Mouse (Mus musculus): ENCODE measurements around the gene Lgmn. TPM values are rescaled to one million over a fixed set of nuclear protein-coding genes. Genes with fewer than 3 reads are reported as not detected.

Lgmn gene
- polyA plus RNA-seq, 1 experiment from 2014 or later, result 47.5 TPM

- Histone ChIP-seq H3K4me3 (replicated peaks) (no peak overlapping the region), H3K4me2 (no peak overlapping the region), H3K27ac (no peak overlapping the region), H3K9ac (0 out of 2 replicates have a peak overlapping the region, but pooled peaks have one; percentile 12), H3K4me1 (0 out of 2 replicates have a peak, but pooled peaks cover 3% of the 10 kb centered on the region), H3K36me3 (replicated peaks) (peaks cover 2% of the 10 kb centered on the region; the same call in 1 of the 2 replicates), H3K27me3 (no peaks in the 10 kb centered on the region), H3K9me3 (no peaks in the 10 kb centered on the region)
- WGBS, result 93% methylated on average over 6 of the region's 6 CpGs
- no peak for ATAC-seq (ENCODE audit: low FRiP score)
Measured at GRCm38 (mm10) chr12:102414686-102415085, 24.9 kb downstream of the Lgmn start.

GRCm38 (mm10) chr12:102413171-102413570, 26.4 kb downstream of the Lgmn start:
- no peak overlapping the region for H3K4me3 ChIP-seq (replicated peaks)
- ATAC-seq (ENCODE audit: low FRiP score), result no peak
- H3K4me1 ChIP-seq, result no peaks in the 10 kb centered on the region
- 93% methylated on average over 13 of the region's 13 CpGs for WGBS
- H3K9me3 ChIP-seq, result no peaks in the 10 kb centered on the region
- H3K4me2 ChIP-seq, result no peak overlapping the region
- peaks cover 2% of the 10 kb centered on the region; the same call in 1 of the 2 replicates for H3K36me3 ChIP-seq (replicated peaks)
- H3K27me3 ChIP-seq, result no peaks in the 10 kb centered on the region
- no peak overlapping the region for H3K27ac ChIP-seq
- H3K9ac ChIP-seq, result no peak overlapping the region

- H3K4me1 ChIP-seq, result peaks cover 10% of the 10 kb centered on the region; the same call in 1 of the 2 replicates
- no peak overlapping the region for H3K27ac ChIP-seq
- no peaks in the 10 kb centered on the region for H3K9me3 ChIP-seq
- H3K9ac ChIP-seq, result no peak overlapping the region
- H3K4me3 ChIP-seq (replicated peaks), result no peak overlapping the region
- H3K27me3 ChIP-seq, result no peaks in the 10 kb centered on the region
- H3K36me3 ChIP-seq (replicated peaks), result peaks cover 16% of the 10 kb centered on the region
- H3K4me2 ChIP-seq, result no peak overlapping the region
- no peak for ATAC-seq (ENCODE audit: low FRiP score)
- 94% methylated on average over 4 of the region's 4 CpGs for WGBS
Measured at GRCm38 (mm10) chr12:102398588-102398987, 41.0 kb downstream of the Lgmn start.

- Histone ChIP-seq H3K4me2 (no peak overlapping the region), H3K4me1 (peaks cover 10% of the 10 kb centered on the region; the same call in 1 of the 2 replicates), H3K27ac (no peak overlapping the region), H3K9ac (no peak overlapping the region), H3K4me3 (replicated peaks) (no peak overlapping the region), H3K9me3 (no peaks in the 10 kb centered on the region), H3K36me3 (replicated peaks) (peaks cover 16% of the 10 kb centered on the region), H3K27me3 (no peaks in the 10 kb centered on the region)
- peak; percentile 41; the same call in 1 of the 2 replicates for ATAC-seq (ENCODE audit: low FRiP score)
- 46% methylated on average over 19 of the region's 19 CpGs for WGBS
Measured at GRCm38 (mm10) chr12:102395998-102396991, 43.3 kb downstream of the Lgmn start.

GRCm38 (mm10) chr12:102395537-102395936, 44.1 kb downstream of the Lgmn start:
- no peak overlapping the region for H3K4me2 ChIP-seq
- peaks cover 10% of the 10 kb centered on the region; the same call in 1 of the 2 replicates for H3K4me1 ChIP-seq
- no peaks in the 10 kb centered on the region for H3K27me3 ChIP-seq
- WGBS, result 72% methylated on average over 9 of the region's 9 CpGs
- no peak overlapping the region for H3K9ac ChIP-seq
- no peak overlapping the region for H3K4me3 ChIP-seq (replicated peaks)
- H3K36me3 ChIP-seq (replicated peaks), result peaks cover 10% of the 10 kb centered on the region
- no peak overlapping the region for H3K27ac ChIP-seq
- no peaks in the 10 kb centered on the region for H3K9me3 ChIP-seq
- no peak for ATAC-seq (ENCODE audit: low FRiP score)

- H3K27me3 ChIP-seq, result no peaks in the 10 kb centered on the region; the same call in 1 of the 2 replicates
- peaks cover 10% of the 10 kb centered on the region for H3K36me3 ChIP-seq (replicated peaks)
- H3K4me3 ChIP-seq (replicated peaks), result no peak overlapping the region
- H3K4me2 ChIP-seq, result no peak overlapping the region
- 95% methylated on average over 7 of the region's 7 CpGs for WGBS
- H3K4me1 ChIP-seq, result peaks cover 10% of the 10 kb centered on the region; the same call in 1 of the 2 replicates
- no peak overlapping the region for H3K9ac ChIP-seq
- no peak for ATAC-seq (ENCODE audit: low FRiP score)
- no peaks in the 10 kb centered on the region for H3K9me3 ChIP-seq
- no peak overlapping the region for H3K27ac ChIP-seq
Measured at GRCm38 (mm10) chr12:102394496-102394895, 45.1 kb downstream of the Lgmn start.

GRCm38 (mm10) chr12:102391982-102392381, 47.6 kb downstream of the Lgmn start:
- Histone ChIP-seq H3K27me3 (peaks cover 13% of the 10 kb centered on the region; the same call in 1 of the 2 replicates), H3K4me3 (replicated peaks) (no peak overlapping the region), H3K4me2 (no peak overlapping the region), H3K27ac (no peak overlapping the region), H3K9ac (no peak overlapping the region), H3K36me3 (replicated peaks) (peaks cover 10% of the 10 kb centered on the region; the same call in 1 of the 2 replicates), H3K9me3 (no peaks in the 10 kb centered on the region), H3K4me1 (peaks cover 9% of the 10 kb centered on the region; the same call in 1 of the 2 replicates)
- ATAC-seq (ENCODE audit: low FRiP score), result no peak
- WGBS, result 67% methylated on average over 4 of the region's 4 CpGs

GRCm38 (mm10) chr12:102391109-102391508, 48.5 kb downstream of the Lgmn start:
- Histone ChIP-seq H3K4me1 (peaks cover 3% of the 10 kb centered on the region; the same call in 1 of the 2 replicates), H3K9me3 (no peaks in the 10 kb centered on the region), H3K9ac (no peak overlapping the region), H3K27me3 (peaks cover 13% of the 10 kb centered on the region; the same call in 1 of the 2 replicates), H3K4me2 (no peak overlapping the region), H3K36me3 (replicated peaks) (peaks cover 10% of the 10 kb centered on the region; the same call in 1 of the 2 replicates), H3K27ac (no peak overlapping the region), H3K4me3 (replicated peaks) (no peak overlapping the region)
- WGBS, result 91% methylated on average over 2 of the region's 2 CpGs
- ATAC-seq (ENCODE audit: low FRiP score), result no peak

- peaks cover 9% of the 10 kb centered on the region; the same call in 1 of the 2 replicates for H3K36me3 ChIP-seq (replicated peaks)
- H3K9ac ChIP-seq, result no peak overlapping the region
- no peak overlapping the region for H3K27ac ChIP-seq
- no peaks in the 10 kb centered on the region for H3K9me3 ChIP-seq
- H3K27me3 ChIP-seq, result peaks cover 13% of the 10 kb centered on the region; the same call in 1 of the 2 replicates
- WGBS, result 39% methylated on average over 8 of the region's 8 CpGs
- ATAC-seq (ENCODE audit: low FRiP score), result no peak
- H3K4me3 ChIP-seq (replicated peaks), result no peak overlapping the region
- peak overlapping the region; percentile 13; the same call in 1 of the 2 replicates for H3K4me2 ChIP-seq
- H3K4me1 ChIP-seq, result no peaks in the 10 kb centered on the region
Measured at GRCm38 (mm10) chr12:102390042-102390441, 49.6 kb downstream of the Lgmn start.

GRCm38 (mm10) chr12:102387219-102387917, 52.2 kb downstream of the Lgmn start:
- WGBS, result 48% methylated on average over 16 of the region's 16 CpGs
- peak; percentile 74 for ATAC-seq (ENCODE audit: low FRiP score)

GRCm38 (mm10) chr12:102384819-102385218, 54.8 kb downstream of the Lgmn start:
- no peak overlapping the region for H3K9ac ChIP-seq
- H3K27ac ChIP-seq, result no peak overlapping the region
- 19% methylated on average over 3 of the region's 3 CpGs for WGBS
- ATAC-seq (ENCODE audit: low FRiP score), result peak; percentile 24; the same call in 1 of the 2 replicates
- H3K9me3 ChIP-seq, result no peaks in the 10 kb centered on the region
- no peak overlapping the region for H3K4me3 ChIP-seq (replicated peaks)
- no peaks in the 10 kb centered on the region for H3K36me3 ChIP-seq (replicated peaks)
- no peaks in the 10 kb centered on the region for H3K4me1 ChIP-seq
- H3K4me2 ChIP-seq, result no peak overlapping the region
- peaks cover 13% of the 10 kb centered on the region; the same call in 1 of the 2 replicates for H3K27me3 ChIP-seq

More at GRCm38 (mm10) chr12:102387219-102387917, 52.2 kb downstream of the Lgmn start:
- Histone ChIP-seq H3K27ac (no peak overlapping the region), H3K36me3 (replicated peaks) (no peaks in the 10 kb centered on the region), H3K27me3 (peaks cover 13% of the 10 kb centered on the region; the same call in 1 of the 2 replicates), H3K4me2 (no peak overlapping the region), H3K4me1 (no peaks in the 10 kb centered on the region), H3K4me3 (replicated peaks) (no peak overlapping the region), H3K9ac (no peak overlapping the region), H3K9me3 (no peaks in the 10 kb centered on the region)

GRCm38 (mm10) chr12:102383288-102383687, 56.3 kb downstream of the Lgmn start:
- Histone ChIP-seq H3K36me3 (replicated peaks) (no peaks in the 10 kb centered on the region), H3K4me2 (no peak overlapping the region), H3K4me3 (replicated peaks) (no peak overlapping the region), H3K9me3 (no peaks in the 10 kb centered on the region), H3K27me3 (0 out of 2 replicates have a peak, but pooled peaks cover 5% of the 10 kb centered on the region), H3K27ac (no peak overlapping the region), H3K4me1 (no peaks in the 10 kb centered on the region), H3K9ac (no peak overlapping the region)
- no peak for ATAC-seq (ENCODE audit: low FRiP score)
- WGBS, result 83% methylated on average over 9 of the region's 9 CpGs
